Mouse (Mus musculus) heart, adult 2 months (tissue): Measurements from ENCODE around the gene Denr.

Source experiments
- CTCF ChIP-seq: fragments of 200-600 bp; IDR thresholded peaks from 2 replicates; pipeline ENCODE4 v1.8.1; 2022; ENCODE audit warnings: antibody characterized with exemption, mild to moderate bottlenecking, moderate library complexity
- POLR2A ChIP-seq: fragments of 200-500 bp; IDR thresholded peaks from 2 replicates; pipeline ENCODE4 v1.6.1; 2011; ENCODE audit warnings: mild to moderate bottlenecking, low read depth, low read length, control low read depth; ENCODE audit not compliant: insufficient read depth

DNA sequence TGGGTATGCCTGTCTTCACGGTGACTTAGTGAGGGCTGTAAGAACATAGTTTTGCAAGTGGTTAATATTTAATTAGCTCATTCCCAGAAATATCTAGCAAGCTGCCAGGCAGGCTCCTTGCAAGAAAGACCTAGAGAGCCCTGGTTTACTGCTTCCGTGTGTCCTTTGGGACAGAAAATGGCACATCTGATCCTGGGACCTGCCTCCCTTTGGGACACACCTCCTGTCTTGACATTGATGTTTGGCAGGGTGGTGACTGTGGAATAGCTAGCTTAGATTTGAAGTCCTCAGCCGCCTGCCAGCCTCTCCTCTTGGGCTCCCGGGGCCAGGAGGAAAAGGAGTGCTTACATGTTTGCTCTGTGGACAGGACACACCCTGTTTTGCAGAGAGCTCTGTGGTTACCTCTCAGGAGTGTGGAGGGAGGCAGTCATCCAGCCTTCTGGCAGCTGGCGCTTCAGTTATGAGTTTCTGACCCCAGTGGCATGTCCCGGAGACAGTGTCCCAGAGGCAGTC is 68.7 kb downstream of the Denr start:
- TF ChIP-seq POLR2A (no peak), CTCF (no peak)
